10 mouse cellular contexts compared by ENCODE assay signal in the genomic region with DNA sequence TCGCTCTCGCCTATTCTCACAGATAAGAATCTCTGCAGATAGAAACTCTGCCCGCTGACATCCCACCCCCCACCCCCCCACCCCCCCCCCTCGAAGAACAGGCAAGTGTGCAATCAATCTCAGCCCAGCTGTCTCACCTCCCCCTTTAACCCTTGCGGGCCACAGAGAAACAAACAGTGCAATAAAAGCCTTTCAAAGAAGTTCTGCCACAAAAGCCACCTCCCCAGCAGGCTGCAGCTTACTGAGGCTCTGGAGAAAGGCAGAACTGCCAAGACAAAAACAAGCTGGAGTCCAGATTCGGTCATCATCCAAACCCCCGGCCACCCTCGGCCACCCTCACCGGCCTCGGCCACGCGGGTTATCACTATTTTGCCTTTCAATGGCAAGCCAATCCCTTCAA. TPM values are rescaled to one million over a fixed set of nuclear protein-coding genes. Genes with fewer than 3 reads are reported as not detected.
DNase-seq lines count a peak whose midpoint lies in the region; ATAC-seq and TF ChIP-seq lines count a peak whose summit lies in the region.
"Had no signal": no experiment of that assay in that cellular context is flagged by ENCODE, and none has a peak within 500 bp of the region (broad histone marks: within the 10 kb centered on the region; RNA-seq: fewer than 3 reads in every experiment).

No protein-coding gene starts in this region.

- 56% methylated on average over 12 of the region's 12 CpGs for WGBS in lung, adult 2 months
- WGBS in embryonic facial prominence, embryonic 10.5 days = 22% methylated on average over 12 of the region's 12 CpGs
- WGBS in hindbrain, embryonic 15.5 days = 9% methylated on average over 12 of the region's 12 CpGs

- DNase-seq in lung, adult 2 months = no peak
- no peak for DNase-seq in lung, postnatal 36 days
- peak; percentile 25 for DNase-seq in embryonic facial prominence, embryonic 10.5 days (ENCODE audit: low spot score)
- DNase-seq in neural tube, embryonic 10.5 days (ENCODE audit: extremely low spot score, low spot score) = peak; percentile 41
- no peak for DNase-seq in thymus, postnatal 36 days
- no peak for DNase-seq in urinary bladder, postnatal 4 days (ENCODE audit: low spot score in 2 of 2)
- DNase-seq in kidney, postnatal 10 days = no peak
- DNase-seq: left cerebral cortex, postnatal 4 days; spleen, adult 18-20 months had no signal

- H3K27me3 ChIP-seq in embryonic facial prominence, embryonic 10.5 days (replicated peaks; ENCODE audit: low read depth, poor library complexity, severe bottlenecking) = peaks cover 54% of the 10 kb centered on the region
- peaks cover 53% of the 10 kb centered on the region for H3K27me3 ChIP-seq in hindbrain, embryonic 15.5 days

- peak overlapping the region; percentile 24 for H3K4me3 ChIP-seq in lung, adult 2 months (replicated peaks; ENCODE audit: extremely low read depth, low read depth, low read length)
- H3K4me3 ChIP-seq in embryonic facial prominence, embryonic 10.5 days = 0 out of 2 replicates have a peak overlapping the region, but pooled peaks have one; percentile 29
- 0 out of 2 replicates have a peak overlapping the region, but pooled peaks have one; percentile 2 for H3K4me3 ChIP-seq in hindbrain, embryonic 15.5 days

- no peaks in the 10 kb centered on the region for H3K4me1 ChIP-seq in lung, adult 2 months (ENCODE audit: control insufficient read depth, insufficient read depth, low read length)
- peaks cover 57% of the 10 kb centered on the region for H3K4me1 ChIP-seq in embryonic facial prominence, embryonic 10.5 days
- peaks cover 43% of the 10 kb centered on the region for H3K4me1 ChIP-seq in hindbrain, embryonic 15.5 days (replicated peaks)

- H3K4me2 ChIP-seq in hindbrain, embryonic 15.5 days = peak overlapping the region; percentile 29

- TF ChIP-seq CTCF in lung, adult 2 months (IDR thresholded peaks at IDR 0.05; ENCODE audit: insufficient read depth, low read length) = no peak

- no peak for TF ChIP-seq POLR2A in lung, adult 2 months (IDR thresholded peaks at IDR 0.05; ENCODE audit: borderline replicate concordance, extremely low read depth, low read depth, low read length)

- peaks cover 19% of the 10 kb centered on the region for H3K36me3 ChIP-seq in embryonic facial prominence, embryonic 10.5 days (replicated peaks)
- H3K36me3 ChIP-seq in hindbrain, embryonic 15.5 days = no peaks in the 10 kb centered on the region

- H3K9ac ChIP-seq in hindbrain, embryonic 15.5 days = no peak overlapping the region

- no peak for ATAC-seq in hindbrain, embryonic 15.5 days (ENCODE audit: low FRiP score, low read depth)

- no peak overlapping the region; the same call in 1 of the 2 replicates for H3K27ac ChIP-seq in embryonic facial prominence, embryonic 10.5 days (replicated peaks)
- peak overlapping the region; percentile 23; the same call in 1 of the 2 replicates for H3K27ac ChIP-seq in hindbrain, embryonic 15.5 days (replicated peaks)

- no peaks in the 10 kb centered on the region for H3K9me3 ChIP-seq in embryonic facial prominence, embryonic 10.5 days
- no peaks in the 10 kb centered on the region for H3K9me3 ChIP-seq in hindbrain, embryonic 15.5 days

RNA-seq across cellular contexts. Expression of a gene that starts 5.6 kb away (rescaled TPM):
- 88.0 and 92.8 TPM in 2 replicates for polyA plus RNA-seq in lung, adult 2 months (2012; rRNA removed)
- polyA plus RNA-seq in embryonic facial prominence, embryonic 10.5 days (2016; fragmentation: Nextera tagmentation; extraction: Ambion mirVana) = 56.2 and 56.7 TPM in 2 replicates
- polyA plus RNA-seq in hindbrain, embryonic 15.5 days (2015; fragmentation: Nextera tagmentation; extraction: Ambion mirVana) = 21.7 and 32.1 TPM in 2 replicates

Comparison
In these comparisons a context has a peak if more than half of its experiments do, and no peak if none do; other contexts are left out.
1. DNase-seq: peak in embryonic facial prominence, embryonic 10.5 days (single experiment) and neural tube, embryonic 10.5 days (single experiment); none in lung, adult 2 months (single experiment), lung, postnatal 36 days (single experiment), thymus, postnatal 36 days (0 of 2), urinary bladder, postnatal 4 days (0 of 2) and kidney, postnatal 10 days (single experiment).
2. Peak in every context shown above with its lines, with median percentiles within 50 percentile points of each other: H3K4me3 ChIP-seq.